Mouse (Mus musculus) common myeloid progenitor, adult 5-6 weeks (primary cell): ENCODE results near the gene Slain2. TPM values are rescaled to one million over a fixed set of nuclear protein-coding genes. Genes with fewer than 3 reads are reported as not detected.
A peak's percentile ranks its signal among the peaks of the same experiment; 100 is the strongest.
"Not testable (repeated sequence)": the region's sequence is repeated elsewhere in the genome, so short reads cannot be mapped to it uniquely, and the experiment has no call there.

ENCODE experiments used
- ATAC-seq: replicated peaks from 2 replicates; pipeline ENCODE4 v1.8.0; 2016; ENCODE audit warnings: low read depth, mild to moderate bottlenecking, moderate TSS enrichment, inconsistent platforms; ENCODE audit not compliant: poor library complexity, severe bottlenecking
- total RNA-seq: library from RNA; stranded (forward); fragments of 200-1000, 187-1606 nt; gene quantifications from 2 replicates; pipeline ENCODE4 v1.2.3, GENCODE M21; 2017

Slain2 gene
- total RNA-seq, 1 experiment from 2014 or later, result 44.3 TPM

DNA sequence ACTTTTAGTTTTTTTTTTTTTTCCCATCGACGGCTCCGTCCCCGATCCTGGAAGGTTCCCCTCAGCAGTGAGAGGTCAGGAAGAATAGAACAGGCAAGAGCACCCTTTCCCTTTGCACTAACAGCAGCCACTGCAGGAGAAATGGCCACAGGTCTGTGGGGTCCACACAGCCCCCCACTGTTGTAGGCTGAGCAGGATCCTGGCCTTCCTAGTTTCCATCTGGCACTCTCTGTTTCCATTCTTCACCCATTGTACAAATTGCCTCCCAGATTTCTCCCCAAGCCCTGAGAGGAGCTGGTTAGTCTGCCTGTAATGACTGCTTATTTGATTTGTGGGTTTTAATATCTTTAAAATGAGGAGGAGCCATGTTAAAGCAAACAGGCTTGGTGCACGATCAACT, 89.9 kb downstream of the Slain2 start:
- ATAC-seq, result no peak

DNA sequence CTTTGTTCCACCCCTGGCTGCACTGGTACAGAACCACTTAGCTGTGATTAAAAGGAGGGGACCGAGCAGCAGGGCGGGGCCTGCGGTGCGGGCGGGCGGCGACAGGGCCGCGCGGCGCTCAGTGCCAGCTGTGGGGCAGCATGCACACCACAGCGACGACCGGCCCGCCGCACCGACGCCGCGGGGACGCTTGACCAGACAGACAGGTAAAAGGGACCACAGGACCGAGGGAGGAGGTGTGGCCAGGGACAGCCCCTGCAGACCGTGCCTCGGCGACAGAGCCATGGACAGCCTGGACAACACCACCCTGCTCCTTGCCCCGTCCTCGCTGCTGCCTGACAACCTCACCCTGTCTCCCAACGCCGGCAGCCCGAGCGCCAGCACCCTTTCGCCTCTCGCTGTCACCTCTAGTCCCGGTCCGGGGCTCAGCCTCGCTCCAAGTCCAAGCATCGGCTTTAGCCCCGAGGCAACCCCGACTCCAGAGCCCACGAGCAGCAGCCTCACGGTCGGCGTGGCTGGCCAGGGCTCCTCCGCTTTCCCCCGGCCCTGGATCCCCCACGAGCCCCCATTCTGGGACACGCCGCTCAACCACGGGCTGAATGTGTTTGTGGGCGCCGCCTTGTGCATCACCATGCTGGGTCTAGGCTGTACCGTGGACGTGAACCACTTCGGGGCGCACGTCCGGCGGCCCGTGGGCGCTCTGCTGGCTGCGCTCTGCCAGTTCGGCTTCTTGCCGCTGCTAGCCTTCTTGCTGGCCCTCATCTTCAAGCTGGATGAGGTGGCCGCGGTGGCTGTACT, 92.9 kb downstream of the Slain2 start, which contains the start of gene Slc10a4:
Slc10a4 (plus strand) TSS at position 100 of the 798 bp plus-strand sequence.
- ATAC-seq, result peak; percentile 41

DNA sequence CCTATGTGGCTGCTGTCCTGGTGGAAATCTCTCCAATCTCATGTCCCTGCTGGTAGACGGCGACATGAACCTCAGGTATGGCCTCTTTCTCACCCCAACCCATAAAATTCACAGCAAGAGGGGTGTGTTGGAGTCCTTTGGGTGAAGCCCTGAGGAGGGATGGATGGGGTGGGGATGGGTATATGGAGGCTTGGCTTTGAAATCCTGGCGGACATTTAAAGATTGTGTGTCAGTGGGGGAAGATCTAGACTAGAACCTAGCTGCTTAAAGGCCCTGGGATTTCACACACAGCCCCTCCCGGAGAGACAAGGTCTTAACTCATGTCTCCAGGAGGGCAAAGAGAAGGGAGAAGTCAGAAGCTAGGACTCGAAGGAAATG, 93.5 kb downstream of the Slain2 start:
- ATAC-seq, result no peak

DNA sequence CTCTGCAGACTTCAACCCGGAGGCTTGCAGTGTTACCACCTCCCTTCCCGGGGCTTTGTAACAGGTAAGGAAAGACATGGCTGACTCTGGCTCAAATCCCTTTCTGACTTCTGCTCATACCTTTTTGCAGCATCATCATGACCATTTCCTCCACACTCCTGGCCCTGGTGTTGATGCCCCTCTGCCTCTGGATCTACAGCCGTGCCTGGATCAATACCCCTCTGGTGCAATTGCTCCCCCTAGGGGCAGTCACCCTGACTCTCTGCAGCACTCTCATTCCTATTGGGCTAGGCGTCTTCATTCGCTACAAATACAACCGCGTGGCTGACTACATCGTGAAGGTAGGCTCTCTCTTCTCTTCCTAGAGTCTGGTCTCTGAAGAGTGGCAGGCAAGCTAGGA, 94.1 kb downstream of the Slain2 start:
- peak; percentile 71 for ATAC-seq

DNA sequence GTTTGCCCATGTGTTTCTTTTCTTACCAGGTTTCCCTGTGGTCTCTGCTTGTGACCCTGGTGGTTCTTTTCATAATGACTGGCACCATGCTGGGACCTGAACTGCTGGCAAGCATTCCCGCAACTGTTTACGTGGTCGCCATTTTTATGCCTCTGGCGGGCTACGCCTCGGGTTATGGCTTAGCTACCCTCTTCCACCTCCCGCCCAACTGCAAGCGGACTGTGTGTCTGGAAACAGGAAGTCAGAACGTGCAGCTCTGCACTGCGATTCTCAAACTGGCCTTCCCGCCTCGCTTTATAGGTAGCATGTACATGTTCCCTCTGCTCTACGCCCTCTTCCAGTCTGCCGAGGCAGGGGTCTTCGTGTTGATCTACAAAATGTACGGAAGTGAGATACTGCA, 97.7 kb downstream of the Slain2 start:
- ATAC-seq, result not testable (repeated sequence)

DNA sequence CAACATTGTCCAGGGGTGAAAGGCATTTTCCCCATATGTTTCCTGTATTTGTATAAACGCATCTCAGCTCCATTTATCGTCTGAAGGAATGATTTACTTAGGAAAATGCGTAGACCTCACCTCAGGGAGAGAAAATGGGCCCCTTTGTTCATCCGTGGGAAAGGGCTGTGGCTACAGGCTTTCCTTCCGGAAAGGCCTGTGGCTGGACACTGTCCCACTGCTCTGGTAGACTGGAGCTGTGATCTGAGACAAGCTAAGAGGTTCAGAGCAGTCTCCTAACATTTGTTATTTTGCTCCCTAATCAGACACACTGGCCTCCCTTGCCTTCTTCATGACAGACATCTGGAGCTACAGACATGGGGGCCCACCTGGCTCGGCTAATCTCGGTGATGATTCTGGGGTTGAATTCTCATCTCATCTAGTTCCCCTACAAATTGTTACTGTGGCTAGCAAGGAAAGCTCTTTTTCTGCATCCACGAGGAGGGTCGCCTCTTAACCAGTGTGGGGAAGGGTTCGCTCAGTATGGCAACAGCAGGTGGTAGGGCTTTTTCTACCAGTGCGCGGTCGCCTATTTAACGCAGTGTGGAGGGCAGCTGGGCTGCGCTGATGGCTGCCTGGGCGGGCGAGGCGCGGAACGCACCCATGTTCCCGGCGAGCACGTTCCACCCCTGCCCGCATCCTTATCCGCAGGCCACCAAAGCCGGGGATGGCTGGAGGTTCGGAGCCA, 98.9 kb downstream of the Slain2 start:
- not testable (repeated sequence) for ATAC-seq

DNA sequence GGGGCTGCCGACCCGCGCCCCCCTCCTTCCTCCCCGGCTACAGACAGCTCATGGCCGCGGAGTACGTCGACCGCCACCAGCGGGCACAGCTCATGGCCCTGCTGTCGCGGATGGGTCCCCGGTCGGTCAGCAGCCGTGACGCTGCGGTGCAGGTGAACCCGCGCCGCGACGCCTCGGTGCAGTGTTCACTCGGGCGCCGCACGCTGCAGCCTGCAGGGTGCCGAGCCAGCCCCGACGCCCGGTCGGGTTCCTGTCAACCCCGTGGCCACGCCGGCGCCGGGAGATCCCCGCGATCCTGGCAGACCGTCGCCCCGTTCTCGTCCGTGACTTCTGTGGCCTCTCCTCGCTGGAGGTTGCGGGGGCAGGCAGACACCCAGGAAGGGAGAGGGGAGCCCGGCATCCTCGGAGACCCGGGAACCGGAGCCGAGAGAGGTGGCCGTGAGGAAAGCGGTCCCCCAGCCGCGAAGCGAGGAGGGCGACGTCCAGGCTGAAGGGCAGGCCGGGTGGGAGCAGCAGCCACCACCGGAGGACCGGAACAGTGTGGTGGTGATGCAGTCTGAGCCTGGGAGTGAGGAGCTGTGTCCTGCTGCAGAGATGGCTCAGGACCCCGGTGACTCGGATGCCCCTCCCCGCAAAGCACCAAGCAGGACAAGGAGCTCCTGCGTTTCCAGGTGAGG, 99.6 kb downstream of the Slain2 start:
- ATAC-seq, result peak; percentile 42

DNA sequence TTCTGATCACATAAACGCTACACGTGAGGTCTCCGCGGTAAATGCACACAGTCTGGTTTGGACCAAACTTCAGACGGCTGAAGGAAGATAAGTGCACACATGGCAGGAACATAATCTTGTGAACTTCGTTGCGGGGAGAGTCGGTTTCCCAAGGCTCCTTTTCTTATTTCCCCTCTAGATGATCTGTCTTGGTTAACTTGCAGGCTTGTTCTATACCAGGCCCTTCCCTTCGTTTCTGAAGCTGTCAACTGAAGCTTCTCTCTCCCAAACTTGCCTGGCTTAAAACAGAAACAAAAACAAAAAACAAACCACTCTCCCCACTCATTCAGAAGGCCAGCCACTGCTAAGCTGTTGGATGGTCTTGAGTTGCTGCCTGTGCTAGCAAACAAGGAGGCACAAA, 100.6 kb downstream of the Slain2 start:
- ATAC-seq, result no peak

DNA sequence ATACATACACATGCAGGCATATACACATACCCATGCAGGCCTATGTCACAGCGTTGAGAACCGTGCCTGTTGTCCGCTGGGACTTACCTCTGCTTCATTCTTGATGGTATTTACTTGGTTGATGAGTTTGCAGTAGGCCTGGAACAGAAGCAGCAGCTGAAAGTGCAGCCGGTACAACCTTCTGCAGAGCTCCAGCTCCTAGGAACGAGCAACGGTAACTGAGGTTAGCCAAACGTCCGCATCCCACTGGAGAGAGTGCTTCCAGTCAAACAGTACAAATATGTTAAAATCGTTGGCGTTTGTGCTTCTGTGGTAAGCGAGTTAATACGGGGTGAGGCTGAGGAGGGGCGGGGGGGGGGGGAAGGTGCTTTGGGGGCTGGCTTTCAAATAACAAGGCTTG, 109.7 kb downstream of the Slain2 start:
- no peak for ATAC-seq

Other genes starting within 250 kb of the Slain2 start
- gene Txk, start 161.5 kb upstream of the Slain2 start, total RNA-seq, result 2.5 and 3.1 TPM in 2 replicates
- gene Tec, start 45.8 kb upstream of the Slain2 start, total RNA-seq, result 47.5 and 57.8 TPM in 2 replicates
- not detected in 2 replicates for gene Gm10135, start 60.4 kb downstream of the Slain2 start, total RNA-seq
- gene Slc10a4, start 92.6 kb downstream of the Slain2 start, total RNA-seq, result not detected in 2 replicates